Mouse (Mus musculus): ENCODE measurements around the gene A430005L14Rik. TPM values are rescaled to one million over a fixed set of nuclear protein-coding genes. Genes with fewer than 3 reads are reported as not detected.

Gene A430005L14Rik
- total RNA-seq (2014; rRNA removed) (45.0 and 53.2 TPM in 2 replicates), polyA plus RNA-seq (2012; rRNA removed) (46.9 and 56.5 TPM in 2 replicates)

- WGBS, result 2% methylated on average over 66 of the region's 67 CpGs
- Histone ChIP-seq H3K27ac (replicated peaks; ENCODE audit: insufficient read depth, low read depth, low read length) (peak within 1 kb of the TSS; percentile 94), H3K36me3 (ENCODE audit: control insufficient read depth, insufficient read depth, low read length) (peaks cover 5% of the 10 kb centered on the region; the same call in 1 of the 2 replicates), H3K79me2 (ENCODE audit: control insufficient read depth, insufficient read depth, low read length) (peaks cover 4% of the 10 kb centered on the region; the same call in 1 of the 2 replicates), H3K27me3 (ENCODE audit: control insufficient read depth, insufficient read depth, low read length) (peaks cover 3% of the 10 kb centered on the region; the same call in 1 of the 2 replicates), H3K9ac (ENCODE audit: low read depth, low read length) (peak within 1 kb of the TSS; percentile 95), H3K4me3 (ENCODE audit: insufficient read depth, low read depth, low read length) (peak within 1 kb of the TSS; percentile 89), H3K4me1 (ENCODE audit: control insufficient read depth, insufficient read depth, low read length) (peaks cover 4% of the 10 kb centered on the region; the same call in 1 of the 2 replicates)
- no peak for TF ChIP-seq CTCF (IDR thresholded peaks at IDR 0.05; ENCODE audit: low read depth, low read length)
- TF ChIP-seq POLR2A (IDR thresholded peaks at IDR 0.05; ENCODE audit: extremely low read depth, insufficient read depth, low read length), result peak; percentile 70
- peak; percentile 82 for DNase-seq (ENCODE audit: extremely low read depth, low read depth, low spot score)
These were observed at the start of gene A430005L14Rik for GRCm38 (mm10) chr4:153956569-153957405. A430005L14Rik (plus strand) TSS chr4:153957237.

DNA sequence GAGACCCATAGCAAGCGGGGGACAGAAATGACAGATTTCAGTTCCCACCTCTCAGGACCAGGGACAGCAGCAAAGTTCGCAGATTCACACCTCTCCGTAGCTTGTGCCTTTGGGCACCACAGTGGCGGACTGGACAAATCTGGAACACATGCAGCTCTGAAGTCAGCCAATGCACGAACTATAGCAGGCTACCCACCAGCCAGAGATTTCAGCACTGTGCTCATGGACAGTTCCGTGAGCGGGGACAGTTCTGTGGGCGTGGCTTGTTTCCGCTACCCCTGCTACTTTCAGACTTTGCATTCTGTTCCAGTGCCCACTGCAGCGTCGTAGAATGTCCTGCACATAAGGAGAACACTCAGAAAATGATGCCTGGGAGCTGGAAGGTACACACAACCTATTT lies 49.5 kb upstream of the A430005L14Rik start:
- no peak overlapping the region for H3K27ac ChIP-seq (replicated peaks; ENCODE audit: insufficient read depth, low read depth, low read length)
- TF ChIP-seq POLR2A (IDR thresholded peaks at IDR 0.05; ENCODE audit: extremely low read depth, insufficient read depth, low read length) (no peak), CTCF (IDR thresholded peaks at IDR 0.05; ENCODE audit: low read depth, low read length) (no peak)
- H3K27me3 ChIP-seq (ENCODE audit: control insufficient read depth, insufficient read depth, low read length), result no peaks in the 10 kb centered on the region
- H3K36me3 ChIP-seq (ENCODE audit: control insufficient read depth, insufficient read depth, low read length), result no peaks in the 10 kb centered on the region
- no peak overlapping the region for H3K4me3 ChIP-seq (ENCODE audit: insufficient read depth, low read depth, low read length)
- no peak for DNase-seq (ENCODE audit: extremely low read depth, low read depth, low spot score)
- H3K79me2 ChIP-seq (ENCODE audit: control insufficient read depth, insufficient read depth, low read length), result no peaks in the 10 kb centered on the region
- H3K9ac ChIP-seq (ENCODE audit: low read depth, low read length), result no peak overlapping the region
- H3K4me1 ChIP-seq (ENCODE audit: control insufficient read depth, insufficient read depth, low read length), result no peaks in the 10 kb centered on the region
- WGBS, result 24% methylated on average over 11 of the region's 11 CpGs

DNA sequence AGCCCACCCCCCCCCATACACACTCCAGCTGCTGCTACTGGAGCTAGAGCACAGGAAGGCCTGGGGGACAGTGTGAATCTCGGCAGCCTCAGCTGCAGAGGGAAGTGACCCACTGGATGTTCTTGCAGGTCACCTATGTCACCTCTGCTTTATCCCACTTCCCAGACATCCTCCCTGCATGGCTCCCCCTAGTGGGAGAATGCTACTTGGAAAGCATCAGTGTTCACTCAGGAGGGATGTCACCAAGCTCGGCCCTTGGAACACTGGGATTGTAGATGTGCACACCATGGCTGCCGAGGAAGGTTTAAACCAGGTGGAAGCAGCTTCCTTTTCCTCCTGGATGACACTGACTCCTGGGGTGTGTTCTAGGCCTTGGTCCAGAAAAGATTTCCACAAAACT lies 43.4 kb upstream of the A430005L14Rik start:
- 58% methylated on average over 3 of the region's 3 CpGs for WGBS
- Histone ChIP-seq H3K9ac (ENCODE audit: low read depth, low read length) (no peak overlapping the region), H3K36me3 (ENCODE audit: control insufficient read depth, insufficient read depth, low read length) (no peaks in the 10 kb centered on the region), H3K27me3 (ENCODE audit: control insufficient read depth, insufficient read depth, low read length) (no peaks in the 10 kb centered on the region), H3K4me1 (ENCODE audit: control insufficient read depth, insufficient read depth, low read length) (no peaks in the 10 kb centered on the region), H3K27ac (replicated peaks; ENCODE audit: insufficient read depth, low read depth, low read length) (no peak overlapping the region), H3K4me3 (ENCODE audit: insufficient read depth, low read depth, low read length) (no peak overlapping the region), H3K79me2 (ENCODE audit: control insufficient read depth, insufficient read depth, low read length) (no peaks in the 10 kb centered on the region)
- TF ChIP-seq POLR2A (IDR thresholded peaks at IDR 0.05; ENCODE audit: extremely low read depth, insufficient read depth, low read length), result no peak
- no peak for TF ChIP-seq CTCF (IDR thresholded peaks at IDR 0.05; ENCODE audit: low read depth, low read length)
- DNase-seq (ENCODE audit: extremely low read depth, low read depth, low spot score), result no peak

DNA sequence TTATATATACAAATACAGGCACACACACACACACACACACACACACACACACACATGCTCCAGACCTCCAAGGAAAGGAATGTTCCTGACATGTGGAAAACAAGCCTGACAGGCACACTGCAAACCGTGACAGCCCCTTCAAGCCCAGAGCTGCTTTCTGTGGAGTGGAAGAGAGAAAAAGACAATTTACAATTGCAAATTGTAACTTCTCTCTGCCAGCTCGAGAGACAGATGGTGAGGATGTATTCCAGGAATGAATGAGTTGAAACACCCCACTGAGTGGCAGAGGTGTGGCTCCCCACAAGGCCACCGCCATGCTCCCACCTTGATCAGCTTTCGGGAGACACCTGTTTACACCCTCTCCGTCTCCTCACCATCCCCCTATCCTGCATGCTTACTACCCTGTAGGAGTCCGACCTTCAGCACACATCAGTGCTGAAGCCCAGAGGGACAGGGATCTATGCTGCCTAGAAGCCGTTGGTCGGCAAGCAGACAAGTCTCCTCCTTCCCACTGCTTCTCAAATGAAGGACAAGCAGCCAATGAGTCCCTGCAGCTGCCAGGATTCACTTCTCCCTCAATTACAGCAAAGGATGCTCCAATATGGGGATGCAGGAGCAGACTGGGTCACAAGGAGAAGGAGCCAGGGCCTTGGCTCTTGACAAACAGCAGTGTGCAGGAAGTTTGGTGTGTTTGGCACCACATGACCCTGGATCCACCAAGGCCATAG lies 39.1 kb upstream of the A430005L14Rik start:
- Histone ChIP-seq H3K4me3 (ENCODE audit: insufficient read depth, low read depth, low read length) (no peak overlapping the region), H3K27me3 (ENCODE audit: control insufficient read depth, insufficient read depth, low read length) (no peaks in the 10 kb centered on the region), H3K36me3 (ENCODE audit: control insufficient read depth, insufficient read depth, low read length) (no peaks in the 10 kb centered on the region), H3K9ac (ENCODE audit: low read depth, low read length) (no peak overlapping the region), H3K79me2 (ENCODE audit: control insufficient read depth, insufficient read depth, low read length) (no peaks in the 10 kb centered on the region), H3K27ac (replicated peaks; ENCODE audit: insufficient read depth, low read depth, low read length) (no peak overlapping the region), H3K4me1 (ENCODE audit: control insufficient read depth, insufficient read depth, low read length) (no peaks in the 10 kb centered on the region)
- no peak for DNase-seq (ENCODE audit: extremely low read depth, low read depth, low spot score)
- TF ChIP-seq POLR2A (IDR thresholded peaks at IDR 0.05; ENCODE audit: extremely low read depth, insufficient read depth, low read length), result no peak
- no peak for TF ChIP-seq CTCF (IDR thresholded peaks at IDR 0.05; ENCODE audit: low read depth, low read length)
- WGBS, result 37% methylated on average over 8 of the region's 8 CpGs

GRCm38 (mm10) chr4:153920517-153921233 lies 36.4 kb upstream of the A430005L14Rik start:
- Histone ChIP-seq H3K27me3 (ENCODE audit: control insufficient read depth, insufficient read depth, low read length) (no peaks in the 10 kb centered on the region), H3K27ac (replicated peaks; ENCODE audit: insufficient read depth, low read depth, low read length) (no peak overlapping the region), H3K4me3 (ENCODE audit: insufficient read depth, low read depth, low read length) (no peak overlapping the region), H3K9ac (ENCODE audit: low read depth, low read length) (no peak overlapping the region), H3K4me1 (ENCODE audit: control insufficient read depth, insufficient read depth, low read length) (no peaks in the 10 kb centered on the region), H3K36me3 (ENCODE audit: control insufficient read depth, insufficient read depth, low read length) (no peaks in the 10 kb centered on the region), H3K79me2 (ENCODE audit: control insufficient read depth, insufficient read depth, low read length) (no peaks in the 10 kb centered on the region)
- 61% methylated on average over 9 of the region's 9 CpGs for WGBS
- DNase-seq (ENCODE audit: extremely low read depth, low read depth, low spot score), result no peak
- TF ChIP-seq POLR2A (IDR thresholded peaks at IDR 0.05; ENCODE audit: extremely low read depth, insufficient read depth, low read length) (no peak), CTCF (IDR thresholded peaks at IDR 0.05; ENCODE audit: low read depth, low read length) (no peak)
